Mouse (Mus musculus): ENCODE measurements around the gene Itgb1bp1.

Itgb1bp1 gene

GRCm38 (mm10) chr12:21195497-21195896, 90.6 kb downstream of the Itgb1bp1 start:
- DNase-seq, result no peak

GRCm38 (mm10) chr12:21191546-21191945, 94.5 kb downstream of the Itgb1bp1 start:
- DNase-seq, result no peak

Measured in kidney, postnatal 36 days (tissue).